Mouse (Mus musculus): Measurements from ENCODE around the gene Ciita. TPM values are rescaled to one million over a fixed set of nuclear protein-coding genes. Genes with fewer than 3 reads are reported as not detected.

Ciita gene
- total and polyA plus RNA-seq, 2 experiments from 2014 or later = under 0.01 to 0.26 TPM

DNA sequence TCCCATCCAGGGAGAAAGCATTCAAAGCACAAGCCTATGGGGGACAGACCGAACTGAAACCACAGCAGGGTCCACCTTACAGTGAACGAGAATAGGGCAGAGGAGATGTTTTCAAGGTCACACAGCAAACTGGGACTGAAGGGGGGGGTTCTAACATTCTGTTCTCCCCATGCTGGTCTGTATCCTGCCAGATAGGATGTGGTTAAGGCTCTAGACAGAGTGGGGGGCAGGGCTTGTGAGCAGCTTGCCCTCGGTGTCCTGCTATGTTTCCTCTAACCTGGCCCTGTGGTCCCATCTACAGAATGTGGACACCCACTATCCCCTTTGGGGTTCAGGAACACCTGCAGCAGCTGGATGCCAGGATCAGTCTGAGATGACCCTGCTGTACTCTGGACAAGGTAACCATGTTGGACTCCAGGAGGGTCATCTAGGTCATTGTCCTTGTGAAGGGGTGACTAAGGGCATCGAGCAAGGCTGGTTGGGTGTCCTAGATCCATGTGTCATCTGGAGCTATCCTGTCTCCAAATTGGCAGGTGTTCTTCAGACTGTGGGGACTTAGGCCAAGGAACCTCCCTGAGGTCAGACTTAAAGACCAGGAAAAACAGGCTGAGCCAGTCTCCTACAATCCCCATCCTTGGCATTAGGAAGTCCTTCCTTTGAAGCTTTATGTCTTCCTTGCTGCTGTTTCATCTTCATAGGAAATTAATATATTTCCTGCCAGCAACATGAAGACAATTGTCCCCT, 45.2 kb downstream of the Ciita start:
- ATAC-seq (ENCODE audit: low FRiP score) (no peak), DNase-seq (ENCODE audit: low spot score) (no peak)
- no peaks in the 10 kb centered on the region for H3K27me3 ChIP-seq (ENCODE audit: insufficient read depth, low read length)
- H3K9ac ChIP-seq (replicated peaks; ENCODE audit: low read length, poor library complexity, severe bottlenecking) = no peak overlapping the region
- H3K4me3 ChIP-seq (ENCODE audit: low read depth, low read length) = no peak overlapping the region
- H3K9me3 ChIP-seq (ENCODE audit: low read length) = no peaks in the 10 kb centered on the region
- 72% methylated on average over 4 of the region's 4 CpGs for WGBS
- TF ChIP-seq CTCF (IDR thresholded peaks at IDR 0.05) = no peak
- H3K27ac ChIP-seq (ENCODE audit: low read depth, low read length) = no peak overlapping the region
- H3K4me2 ChIP-seq (ENCODE audit: low read depth, low read length, poor library complexity, severe bottlenecking) = no peak overlapping the region
- H3K36me3 ChIP-seq (ENCODE audit: insufficient read depth, low read length) = peaks cover 4% of the 10 kb centered on the region; the same call in 1 of the 2 replicates
- H3K4me1 ChIP-seq (ENCODE audit: insufficient read depth, low read length) = no peaks in the 10 kb centered on the region

DNA sequence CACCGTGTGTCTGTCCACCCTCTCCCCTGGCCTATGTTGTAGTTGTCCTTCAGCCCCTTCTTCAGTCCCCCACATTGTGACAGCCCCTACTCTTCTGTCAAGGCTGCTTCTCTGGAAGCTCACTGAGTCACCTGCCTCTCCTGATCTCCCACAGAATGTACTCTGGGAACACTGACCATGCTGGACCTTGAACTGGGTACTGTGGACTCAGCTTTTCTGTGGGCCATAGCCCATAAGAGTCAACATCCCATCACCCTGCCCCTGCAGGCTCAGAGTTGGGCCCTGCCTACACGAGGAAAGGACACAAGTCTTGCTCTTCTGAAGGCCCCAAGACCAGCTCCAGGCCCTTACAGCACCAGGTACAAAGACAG, 45.7 kb downstream of the Ciita start:
- H3K27ac ChIP-seq (ENCODE audit: low read depth, low read length) = no peak overlapping the region
- WGBS = 57% methylated on average over 2 of the region's 2 CpGs
- no peak for ATAC-seq (ENCODE audit: low FRiP score)

DNA sequence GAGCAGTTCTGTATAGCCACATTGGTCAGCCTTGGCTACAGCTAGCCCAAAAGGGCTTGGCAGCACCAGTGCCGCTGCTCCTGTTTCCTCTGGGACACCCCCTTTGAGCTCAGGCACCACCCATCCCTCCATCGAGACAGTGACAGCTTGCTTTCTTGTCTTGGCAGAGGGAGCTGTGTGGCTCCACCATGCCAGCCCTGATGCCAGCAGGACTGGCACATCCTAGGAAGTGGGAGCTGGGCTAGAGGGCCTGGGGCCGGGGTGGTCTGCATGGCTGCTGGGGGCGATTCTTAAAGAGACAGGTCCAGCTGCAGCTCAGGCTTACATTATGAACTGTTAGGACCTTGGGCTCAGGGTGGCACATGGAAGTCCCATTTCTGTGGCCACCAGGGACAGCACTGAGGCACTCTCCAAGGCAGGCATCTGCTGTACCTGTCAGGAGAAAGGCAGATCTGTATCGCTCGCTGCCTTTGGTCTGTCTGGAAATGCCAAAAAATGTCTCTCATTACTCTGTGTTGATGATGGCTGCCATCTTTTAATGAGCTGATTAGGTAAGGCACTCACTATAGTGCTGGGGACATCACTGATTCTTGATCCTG, 47.3 kb downstream of the Ciita start:
- Histone ChIP-seq H3K4me3 (ENCODE audit: low read depth, low read length) (no peak overlapping the region), H3K9me3 (ENCODE audit: low read length) (no peaks in the 10 kb centered on the region), H3K4me2 (ENCODE audit: low read depth, low read length, poor library complexity, severe bottlenecking) (no peak overlapping the region), H3K9ac (replicated peaks; ENCODE audit: low read length, poor library complexity, severe bottlenecking) (no peak overlapping the region), H3K36me3 (ENCODE audit: insufficient read depth, low read length) (peaks cover 20% of the 10 kb centered on the region; the same call in 1 of the 2 replicates), H3K27me3 (ENCODE audit: insufficient read depth, low read length) (no peaks in the 10 kb centered on the region), H3K4me1 (ENCODE audit: insufficient read depth, low read length) (no peaks in the 10 kb centered on the region), H3K27ac (ENCODE audit: low read depth, low read length) (no peak overlapping the region)
- DNase-seq (ENCODE audit: low spot score) (peak; percentile 45), ATAC-seq (ENCODE audit: low FRiP score) (0 out of 2 replicates have a peak, but pooled peaks have one; percentile 29)
- WGBS = 79% methylated on average over 6 of the region's 6 CpGs
- peak; percentile 51 for TF ChIP-seq CTCF (IDR thresholded peaks at IDR 0.05)

More for the DNA sequence above, 45.7 kb downstream of the Ciita start:
- Histone ChIP-seq H3K4me1 (ENCODE audit: insufficient read depth, low read length) (no peaks in the 10 kb centered on the region), H3K4me2 (ENCODE audit: low read depth, low read length, poor library complexity, severe bottlenecking) (no peak overlapping the region), H3K27me3 (ENCODE audit: insufficient read depth, low read length) (no peaks in the 10 kb centered on the region), H3K36me3 (ENCODE audit: insufficient read depth, low read length) (peaks cover 8% of the 10 kb centered on the region; the same call in 1 of the 2 replicates), H3K4me3 (ENCODE audit: low read depth, low read length) (no peak overlapping the region), H3K9me3 (ENCODE audit: low read length) (no peaks in the 10 kb centered on the region), H3K9ac (replicated peaks; ENCODE audit: low read length, poor library complexity, severe bottlenecking) (no peak overlapping the region)
- DNase-seq (ENCODE audit: low spot score) = no peak
- no peak for TF ChIP-seq CTCF (IDR thresholded peaks at IDR 0.05)

GRCm38 (mm10) chr16:10528382-10528781, 48.5 kb downstream of the Ciita start:
- H3K4me1 ChIP-seq (ENCODE audit: insufficient read depth, low read length) = no peaks in the 10 kb centered on the region
- 74% methylated on average over 3 of the region's 3 CpGs for WGBS

DNA sequence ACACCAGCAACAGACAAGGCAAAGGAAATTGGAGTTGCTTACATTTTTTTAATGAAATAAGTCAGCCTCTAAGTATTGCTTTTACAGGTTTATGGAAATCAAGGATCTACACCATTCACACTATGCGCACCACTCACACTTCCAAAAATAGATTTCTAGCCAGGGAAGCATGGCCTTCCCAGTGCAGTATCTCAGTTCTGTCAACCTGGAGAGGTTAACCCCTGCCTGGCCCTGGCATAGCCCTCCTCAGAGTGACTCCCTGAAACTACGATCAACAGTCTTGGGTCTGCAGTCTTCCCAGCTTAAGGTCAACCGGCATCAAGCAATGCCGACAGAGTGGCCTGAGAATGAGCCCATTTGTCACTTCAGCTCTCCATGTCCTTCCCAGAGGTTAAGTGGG, 50.3 kb downstream of the Ciita start:
- 94% methylated on average over 4 of the region's 4 CpGs for WGBS
- Histone ChIP-seq H3K27ac (ENCODE audit: low read depth, low read length) (no peak overlapping the region), H3K4me2 (ENCODE audit: low read depth, low read length, poor library complexity, severe bottlenecking) (no peak overlapping the region), H3K27me3 (ENCODE audit: insufficient read depth, low read length) (no peaks in the 10 kb centered on the region), H3K9ac (replicated peaks; ENCODE audit: low read length, poor library complexity, severe bottlenecking) (no peak overlapping the region), H3K36me3 (ENCODE audit: insufficient read depth, low read length) (peaks cover 26% of the 10 kb centered on the region), H3K9me3 (ENCODE audit: low read length) (no peaks in the 10 kb centered on the region), H3K4me1 (ENCODE audit: insufficient read depth, low read length) (no peaks in the 10 kb centered on the region), H3K4me3 (ENCODE audit: low read depth, low read length) (no peak overlapping the region)
- ATAC-seq (ENCODE audit: low FRiP score) (no peak), DNase-seq (ENCODE audit: low spot score) (no peak)
- no peak for TF ChIP-seq CTCF (IDR thresholded peaks at IDR 0.05)

More at GRCm38 (mm10) chr16:10528382-10528781, 48.5 kb downstream of the Ciita start:
- Histone ChIP-seq H3K4me3 (ENCODE audit: low read depth, low read length) (no peak overlapping the region), H3K9me3 (ENCODE audit: low read length) (no peaks in the 10 kb centered on the region), H3K27me3 (ENCODE audit: insufficient read depth, low read length) (no peaks in the 10 kb centered on the region), H3K27ac (ENCODE audit: low read depth, low read length) (no peak overlapping the region), H3K4me2 (ENCODE audit: low read depth, low read length, poor library complexity, severe bottlenecking) (no peak overlapping the region), H3K9ac (replicated peaks; ENCODE audit: low read length, poor library complexity, severe bottlenecking) (no peak overlapping the region), H3K36me3 (ENCODE audit: insufficient read depth, low read length) (peaks cover 22% of the 10 kb centered on the region; the same call in 1 of the 2 replicates)
- TF ChIP-seq CTCF (IDR thresholded peaks at IDR 0.05) = no peak
- DNase-seq (ENCODE audit: low spot score) (no peak), ATAC-seq (ENCODE audit: low FRiP score) (no peak)

DNA sequence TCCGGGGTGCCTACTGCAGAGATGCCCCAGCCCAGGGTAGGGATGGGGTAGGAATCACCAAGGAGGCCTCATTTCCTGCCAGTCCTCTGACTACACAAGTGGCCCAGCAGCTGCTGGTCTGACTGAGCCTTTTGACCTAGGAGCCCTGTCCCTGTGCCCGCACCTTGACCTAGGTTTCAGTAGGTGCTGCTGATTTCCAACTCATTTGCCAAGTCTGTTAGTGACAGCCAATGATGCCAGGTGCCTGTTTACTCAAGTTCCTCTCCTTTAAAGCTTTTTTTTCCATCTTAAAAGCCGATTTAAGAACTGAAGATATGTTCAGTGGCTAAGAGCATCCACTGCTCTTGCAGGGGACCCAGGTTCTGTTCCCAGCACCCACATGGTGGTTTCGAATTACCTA, 53.9 kb downstream of the Ciita start:
- Histone ChIP-seq H3K4me1 (ENCODE audit: insufficient read depth, low read length) (no peaks in the 10 kb centered on the region; the same call in 1 of the 2 replicates), H3K4me2 (ENCODE audit: low read depth, low read length, poor library complexity, severe bottlenecking) (no peak overlapping the region), H3K27me3 (ENCODE audit: insufficient read depth, low read length) (no peaks in the 10 kb centered on the region), H3K4me3 (ENCODE audit: low read depth, low read length) (no peak overlapping the region), H3K9me3 (ENCODE audit: low read length) (no peaks in the 10 kb centered on the region), H3K9ac (replicated peaks; ENCODE audit: low read length, poor library complexity, severe bottlenecking) (no peak overlapping the region), H3K27ac (ENCODE audit: low read depth, low read length) (no peak overlapping the region), H3K36me3 (ENCODE audit: insufficient read depth, low read length) (peaks cover 29% of the 10 kb centered on the region)
- DNase-seq (ENCODE audit: low spot score) (no peak), ATAC-seq (ENCODE audit: low FRiP score) (no peak)
- no peak for TF ChIP-seq CTCF (IDR thresholded peaks at IDR 0.05)
- 97% methylated on average over 4 of the region's 4 CpGs for WGBS

Measured in midbrain, postnatal 0 days (tissue).